Mouse (Mus musculus): ENCODE measurements around the gene Kctd5. TPM values are rescaled to one million over a fixed set of nuclear protein-coding genes. Genes with fewer than 3 reads are reported as not detected.

The Kctd5 gene
- polyA plus RNA-seq, 1 experiment from 2014 or later = 68.1 TPM

DNA sequence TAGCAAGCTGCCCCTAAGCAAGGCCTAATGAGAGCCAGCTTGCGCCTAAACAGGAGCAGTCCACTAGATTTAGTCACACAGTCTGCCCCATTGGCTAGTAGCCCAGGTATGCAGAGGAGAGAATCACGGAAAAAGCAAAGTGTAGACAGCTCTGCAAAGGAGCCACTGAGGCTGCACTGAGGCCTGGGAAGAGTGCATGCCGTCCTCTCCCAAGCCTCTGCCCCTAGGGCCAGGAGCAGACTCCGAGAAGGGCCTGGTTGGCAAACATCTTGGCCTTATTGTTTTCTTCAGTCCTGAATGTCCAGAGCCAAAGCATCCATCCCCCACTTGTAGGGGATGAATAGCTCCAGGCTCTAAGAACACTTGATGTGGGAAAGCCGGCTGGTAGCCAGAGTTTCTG lies 5.0 kb downstream of the Kctd5 start:
- H3K27me3 ChIP-seq = no peaks in the 10 kb centered on the region
- 0 out of 2 replicates have a peak, but pooled peaks cover 5% of the 10 kb centered on the region for H3K36me3 ChIP-seq
- no peak overlapping the region for H3K4me3 ChIP-seq
- 82% methylated on average over 5 of the region's 5 CpGs for WGBS
- H3K27ac ChIP-seq = no peak overlapping the region
- H3K9ac ChIP-seq = no peak overlapping the region
- H3K4me1 ChIP-seq = peaks cover 8% of the 10 kb centered on the region
- no peak overlapping the region for H3K4me2 ChIP-seq
- ATAC-seq (ENCODE audit: borderline replicate concordance, extremely low read depth, low FRiP score, low TSS enrichment) = no peak
- no peaks in the 10 kb centered on the region for H3K9me3 ChIP-seq

DNA sequence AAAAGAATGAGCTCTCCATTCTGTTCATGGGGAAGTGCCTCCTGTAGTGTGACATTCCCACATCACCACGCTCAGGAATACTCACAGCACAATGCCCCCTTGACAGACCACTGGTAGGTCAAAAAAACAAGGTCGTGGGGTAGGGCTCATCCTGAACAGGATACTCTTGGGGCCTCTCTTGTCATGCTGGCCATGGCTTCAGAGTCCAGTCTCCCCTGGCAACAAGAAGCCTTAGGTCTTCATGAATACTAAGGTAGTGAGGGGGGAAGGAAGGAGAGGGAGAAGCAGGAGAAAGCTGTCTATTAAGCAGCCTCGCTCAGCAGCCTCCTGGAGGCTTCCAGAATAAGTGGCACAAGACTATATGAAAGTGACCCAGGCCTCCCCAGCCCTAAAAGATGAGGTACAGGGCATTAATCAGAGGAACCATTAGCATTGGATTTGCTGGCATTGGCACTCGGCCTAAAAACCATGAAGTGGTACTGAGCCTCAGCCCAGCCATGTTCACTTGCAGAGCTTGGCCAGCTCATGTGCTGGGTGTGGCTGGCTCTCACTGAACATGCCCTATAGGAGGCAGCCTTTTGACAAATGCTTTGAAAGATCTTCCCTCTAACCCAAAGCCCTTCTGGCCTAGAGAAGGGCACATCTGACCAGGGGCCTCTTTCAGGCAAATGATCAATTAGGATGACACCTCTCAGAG lies 10.7 kb downstream of the Kctd5 start:
- Histone ChIP-seq H3K27me3 (no peaks in the 10 kb centered on the region), H3K27ac (no peak overlapping the region), H3K9me3 (no peaks in the 10 kb centered on the region), H3K4me1 (no peaks in the 10 kb centered on the region), H3K4me3 (no peak overlapping the region), H3K4me2 (no peak overlapping the region), H3K36me3 (peaks cover 32% of the 10 kb centered on the region), H3K9ac (no peak overlapping the region)
- ATAC-seq (ENCODE audit: borderline replicate concordance, extremely low read depth, low FRiP score, low TSS enrichment) = no peak
- WGBS = 80% methylated on average over 4 of the region's 4 CpGs

DNA sequence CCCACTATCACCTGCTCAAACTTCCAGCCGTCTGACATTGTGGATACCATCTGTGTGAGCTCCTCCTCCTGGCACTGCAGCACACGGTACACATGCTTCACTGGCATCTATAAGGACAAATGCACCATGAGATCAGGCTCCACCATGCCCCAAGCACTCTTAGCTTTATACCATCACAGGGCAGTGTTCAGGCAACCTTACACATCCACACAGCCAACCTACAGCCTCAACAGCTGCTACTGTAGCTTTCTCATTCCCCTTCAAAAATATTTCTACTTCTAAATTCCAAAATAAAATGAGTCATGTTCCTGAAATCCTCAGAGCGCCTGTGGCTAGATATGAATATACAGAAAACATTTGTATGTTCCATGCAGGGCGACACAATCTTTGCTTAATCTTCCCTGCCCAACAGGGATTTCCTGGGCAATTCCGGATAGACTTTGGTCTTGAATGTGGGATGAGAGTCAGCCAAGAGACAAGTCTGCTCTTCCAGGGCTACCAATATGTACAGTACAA lies 15.5 kb downstream of the Kctd5 start:
- no peak for ATAC-seq (ENCODE audit: borderline replicate concordance, extremely low read depth, low FRiP score, low TSS enrichment)
- H3K36me3 ChIP-seq = peaks cover 72% of the 10 kb centered on the region
- H3K9me3 ChIP-seq = no peaks in the 10 kb centered on the region
- H3K4me1 ChIP-seq = no peaks in the 10 kb centered on the region
- H3K27ac ChIP-seq = no peak overlapping the region
- no peaks in the 10 kb centered on the region for H3K27me3 ChIP-seq
- no peak overlapping the region for H3K4me3 ChIP-seq
- WGBS = 83% methylated on average over 5 of the region's 5 CpGs
- no peak overlapping the region for H3K9ac ChIP-seq
- no peak overlapping the region for H3K4me2 ChIP-seq

DNA sequence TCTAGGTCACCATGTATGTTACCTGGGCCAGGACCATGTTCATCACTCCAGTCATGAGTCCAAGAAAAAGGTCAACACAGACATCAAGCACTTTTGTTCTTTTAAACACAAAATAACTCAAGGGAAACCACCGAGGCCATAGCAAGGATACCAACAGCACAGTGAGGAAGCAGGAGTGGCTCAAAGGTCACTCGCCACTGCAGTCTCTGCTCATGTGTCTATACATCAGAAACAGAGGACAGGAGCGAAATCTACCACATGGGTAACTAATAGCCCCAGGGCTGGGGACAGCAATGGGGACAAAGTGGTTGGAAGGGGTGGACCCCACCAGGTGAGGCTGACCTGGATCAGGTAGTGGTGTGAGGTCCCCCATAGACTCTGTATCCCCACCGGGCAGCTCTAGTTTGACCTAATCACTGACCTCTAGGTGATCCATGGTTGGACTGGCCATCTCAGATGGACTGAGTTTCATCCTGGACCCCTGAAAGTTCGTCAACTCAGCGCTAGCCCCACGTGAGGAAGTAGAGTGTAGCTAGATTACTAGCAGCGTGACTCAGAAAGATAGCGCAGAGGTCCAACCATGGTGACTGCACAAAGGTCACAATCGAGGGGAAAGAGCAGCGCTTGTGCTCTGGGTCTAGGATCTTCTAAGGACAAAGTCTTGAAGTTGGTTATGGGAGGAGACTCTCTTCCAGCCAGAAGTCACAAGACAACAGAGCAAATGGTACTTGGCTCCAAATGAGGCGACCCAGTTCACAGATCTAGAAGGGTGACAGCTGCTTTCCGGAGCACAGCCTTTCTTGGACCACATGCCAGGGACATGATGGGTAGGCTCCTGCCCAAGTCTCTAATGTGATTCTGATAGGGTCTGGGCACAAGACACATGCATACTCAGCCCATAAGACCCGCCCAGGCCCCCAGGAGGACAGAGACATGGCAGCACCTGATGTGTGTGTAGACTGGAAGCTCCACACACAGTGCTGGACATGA lies 16.4 kb downstream of the Kctd5 start:
- no peak for ATAC-seq (ENCODE audit: borderline replicate concordance, extremely low read depth, low FRiP score, low TSS enrichment)
- Histone ChIP-seq H3K27ac (no peak overlapping the region), H3K4me3 (no peak overlapping the region), H3K9ac (no peak overlapping the region), H3K4me2 (no peak overlapping the region), H3K36me3 (peaks cover 74% of the 10 kb centered on the region), H3K9me3 (no peaks in the 10 kb centered on the region), H3K27me3 (no peaks in the 10 kb centered on the region), H3K4me1 (no peaks in the 10 kb centered on the region)
- WGBS = 93% methylated on average over 14 of the region's 14 CpGs

DNA sequence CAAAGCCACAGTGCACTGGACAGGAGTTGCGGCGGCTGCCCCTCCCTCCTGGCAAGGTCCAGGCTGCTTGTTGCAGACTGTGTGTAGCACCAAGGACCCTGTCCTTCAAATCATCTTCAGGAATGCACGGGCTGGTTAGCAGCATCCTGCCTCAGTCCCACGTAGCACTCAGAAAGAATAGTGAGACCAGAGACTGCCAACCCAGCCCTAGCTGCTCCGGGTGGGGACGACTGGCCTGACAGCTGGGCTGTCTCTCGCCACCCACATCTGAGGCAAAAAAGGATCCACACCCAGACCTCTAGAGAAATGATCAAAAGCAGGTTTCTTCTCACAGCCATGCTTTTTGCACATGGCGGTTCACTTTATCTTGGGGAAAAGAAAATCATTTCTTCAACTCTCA lies 24.3 kb downstream of the Kctd5 start:
- Histone ChIP-seq H3K9me3 (no peaks in the 10 kb centered on the region), H3K27me3 (no peaks in the 10 kb centered on the region), H3K9ac (no peak overlapping the region), H3K4me1 (no peaks in the 10 kb centered on the region), H3K4me3 (no peak overlapping the region), H3K36me3 (peaks cover 52% of the 10 kb centered on the region), H3K27ac (no peak overlapping the region), H3K4me2 (no peak overlapping the region)
- ATAC-seq (ENCODE audit: borderline replicate concordance, extremely low read depth, low FRiP score, low TSS enrichment) = no peak
- 89% methylated on average over 8 of the region's 8 CpGs for WGBS

DNA sequence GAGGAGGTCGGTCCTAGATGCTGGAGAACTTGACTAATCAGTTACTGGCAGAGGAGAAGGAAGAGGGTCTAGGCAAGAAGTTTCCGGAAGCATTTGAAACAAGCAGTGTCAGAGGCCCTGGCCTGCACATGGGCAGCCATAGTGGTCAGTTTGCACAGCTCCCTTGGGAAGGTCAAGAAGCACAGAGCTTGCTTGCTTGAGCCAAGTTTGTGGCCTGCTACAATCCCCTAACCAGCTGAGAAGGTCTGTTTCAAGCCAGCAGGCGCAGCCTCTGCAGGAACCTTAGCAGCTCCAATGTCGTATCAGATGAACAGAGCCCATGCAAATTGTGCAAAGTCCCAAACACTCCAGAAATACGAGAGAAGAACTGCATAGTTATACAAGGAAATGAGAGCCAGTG lies 25.2 kb downstream of the Kctd5 start:
- Histone ChIP-seq H3K9me3 (no peaks in the 10 kb centered on the region), H3K27me3 (no peaks in the 10 kb centered on the region), H3K4me2 (no peak overlapping the region), H3K36me3 (peaks cover 43% of the 10 kb centered on the region), H3K4me3 (no peak overlapping the region), H3K4me1 (no peaks in the 10 kb centered on the region), H3K9ac (no peak overlapping the region), H3K27ac (no peak overlapping the region)
- ATAC-seq (ENCODE audit: borderline replicate concordance, extremely low read depth, low FRiP score, low TSS enrichment) = no peak
- WGBS = 73% methylated on average over 5 of the region's 5 CpGs

DNA sequence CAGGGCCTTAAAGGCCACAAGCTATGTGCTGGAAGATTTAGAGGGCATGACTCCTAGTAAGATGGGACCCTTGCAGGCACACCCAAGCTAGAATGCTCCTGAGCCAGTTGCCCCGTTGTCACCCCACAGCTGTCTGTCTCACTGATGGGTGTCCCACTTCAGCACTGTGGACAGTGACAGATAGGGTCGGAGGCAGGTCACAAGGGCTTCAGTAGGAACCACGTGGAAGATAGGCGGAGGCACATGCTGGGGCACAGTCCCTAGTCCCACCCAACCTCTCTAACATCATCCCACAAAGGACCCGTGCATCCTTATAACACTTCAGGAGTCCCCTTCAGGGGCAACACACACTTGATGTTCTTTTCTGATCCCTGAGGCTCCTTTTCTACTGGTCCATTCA lies 27.3 kb downstream of the Kctd5 start:
- Histone ChIP-seq H3K4me3 (no peak overlapping the region), H3K36me3 (peaks cover 31% of the 10 kb centered on the region), H3K9me3 (no peaks in the 10 kb centered on the region), H3K9ac (no peak overlapping the region), H3K27me3 (no peaks in the 10 kb centered on the region), H3K4me2 (no peak overlapping the region), H3K4me1 (no peaks in the 10 kb centered on the region), H3K27ac (no peak overlapping the region)
- no peak for ATAC-seq (ENCODE audit: borderline replicate concordance, extremely low read depth, low FRiP score, low TSS enrichment)
- WGBS = 28% methylated on average over 5 of the region's 5 CpGs

DNA sequence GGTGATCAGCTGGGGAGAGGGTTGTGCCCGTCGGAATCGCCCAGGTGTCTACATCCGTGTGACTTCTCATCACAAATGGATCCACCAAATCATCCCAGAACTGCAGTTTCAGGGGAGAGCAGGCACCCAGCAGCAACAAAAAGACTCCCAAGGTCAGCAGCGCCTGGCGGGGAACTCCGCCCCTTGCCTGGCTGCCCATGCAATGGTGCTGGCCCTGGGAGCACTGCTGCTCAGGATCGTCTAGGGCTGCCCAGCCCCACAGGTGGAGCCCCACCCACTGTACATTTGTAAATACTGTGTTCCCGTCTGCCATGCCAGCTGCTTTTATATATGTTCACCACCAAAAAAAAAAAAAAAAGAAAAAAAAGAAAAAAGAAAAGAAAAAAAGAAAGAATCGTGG lies 27.7 kb downstream of the Kctd5 start:
- WGBS = 70% methylated on average over 10 of the region's 10 CpGs
- Histone ChIP-seq H3K27me3 (no peaks in the 10 kb centered on the region), H3K27ac (no peak overlapping the region), H3K4me1 (no peaks in the 10 kb centered on the region), H3K4me2 (no peak overlapping the region), H3K4me3 (no peak overlapping the region), H3K9me3 (no peaks in the 10 kb centered on the region), H3K9ac (no peak overlapping the region), H3K36me3 (peaks cover 27% of the 10 kb centered on the region)
- no peak for ATAC-seq (ENCODE audit: borderline replicate concordance, extremely low read depth, low FRiP score, low TSS enrichment)

DNA sequence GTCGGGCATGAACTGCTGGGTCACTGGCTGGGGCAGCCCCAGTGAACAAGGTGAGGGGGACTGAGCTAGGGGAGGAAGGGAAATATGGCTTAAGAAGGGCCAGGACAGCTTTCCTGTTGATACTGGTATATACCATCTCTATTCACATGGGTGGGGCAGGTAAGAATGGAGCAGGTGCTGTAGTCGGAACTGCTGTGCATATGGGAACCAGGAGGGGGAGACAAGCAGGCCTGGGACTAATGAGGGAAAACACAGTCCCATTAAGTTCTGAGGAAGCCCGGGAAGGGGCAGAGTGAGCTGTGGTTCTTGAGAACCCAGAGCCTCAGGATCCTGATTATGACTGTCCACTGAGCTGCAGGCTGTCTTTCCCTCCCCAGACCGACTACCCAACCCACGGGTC lies 28.8 kb downstream of the Kctd5 start:
- H3K36me3 ChIP-seq = peaks cover 23% of the 10 kb centered on the region
- ATAC-seq (ENCODE audit: borderline replicate concordance, extremely low read depth, low FRiP score, low TSS enrichment) = no peak
- no peaks in the 10 kb centered on the region for H3K9me3 ChIP-seq
- no peak overlapping the region for H3K4me3 ChIP-seq
- H3K4me2 ChIP-seq = no peak overlapping the region
- H3K27ac ChIP-seq = no peak overlapping the region
- H3K4me1 ChIP-seq = no peaks in the 10 kb centered on the region
- no peaks in the 10 kb centered on the region for H3K27me3 ChIP-seq
- H3K9ac ChIP-seq = no peak overlapping the region
- WGBS = 55% methylated on average over 5 of the region's 5 CpGs

DNA sequence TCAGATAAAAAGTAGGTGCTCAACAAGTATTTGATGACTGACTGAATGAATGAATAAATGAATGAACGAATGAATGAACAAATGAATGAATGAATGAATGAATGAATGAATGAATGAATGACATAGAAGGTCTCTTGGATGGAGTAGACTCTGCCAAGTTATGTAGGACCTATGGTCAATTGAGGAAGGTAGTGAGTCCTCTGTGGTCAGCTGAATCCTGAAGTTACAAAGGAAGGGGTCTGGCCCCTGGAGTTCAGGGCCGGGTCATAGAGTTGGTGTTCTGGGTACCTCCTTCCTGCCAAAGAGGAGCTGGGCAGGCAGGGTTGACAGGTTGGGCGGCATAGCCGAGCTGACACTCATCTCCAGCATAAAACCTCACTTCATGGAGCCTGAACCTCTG lies 35.4 kb downstream of the Kctd5 start, which contains the start of gene Prss27:
Gene Prss27 (plus strand): TSS at position 301 of the 400 bp plus-strand sequence.
- no peak within 1 kb of the TSS for H3K9ac ChIP-seq
- H3K9me3 ChIP-seq = no peaks in the 10 kb centered on the region
- 56% methylated on average over 4 of the region's 4 CpGs for WGBS
- ATAC-seq (ENCODE audit: borderline replicate concordance, extremely low read depth, low FRiP score, low TSS enrichment) = no peak
- H3K4me1 ChIP-seq = no peaks in the 10 kb centered on the region
- no peak within 1 kb of the TSS for H3K4me3 ChIP-seq
- no peak within 1 kb of the TSS for H3K27ac ChIP-seq
- no peaks in the 10 kb centered on the region for H3K36me3 ChIP-seq
- no peaks in the 10 kb centered on the region for H3K27me3 ChIP-seq
- H3K4me2 ChIP-seq = no peak within 1 kb of the TSS

DNA sequence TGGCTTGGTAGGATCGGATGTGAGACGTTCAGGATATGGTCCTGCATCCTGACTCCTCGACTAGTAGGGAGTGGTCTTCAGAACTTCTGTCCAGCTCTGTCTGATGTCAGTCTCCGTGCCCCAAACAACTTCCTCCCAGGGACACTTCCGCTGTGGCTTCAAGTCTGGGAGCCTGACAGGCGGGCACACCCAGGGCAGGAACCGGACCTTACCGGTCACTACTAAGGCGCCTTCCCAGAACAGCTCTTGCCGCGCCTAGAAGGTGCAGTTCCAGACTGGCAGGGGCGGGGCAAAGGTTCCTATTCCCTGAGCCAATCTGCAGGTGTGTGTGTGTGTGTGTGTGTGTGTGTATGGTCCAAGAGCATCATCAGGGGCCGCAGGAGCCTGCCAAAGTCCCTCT lies 35.9 kb downstream of the Kctd5 start:
- Histone ChIP-seq H3K36me3 (no peaks in the 10 kb centered on the region), H3K9me3 (no peaks in the 10 kb centered on the region), H3K9ac (no peak overlapping the region), H3K4me1 (no peaks in the 10 kb centered on the region), H3K4me2 (no peak overlapping the region), H3K4me3 (no peak overlapping the region), H3K27ac (no peak overlapping the region), H3K27me3 (no peaks in the 10 kb centered on the region)
- 72% methylated on average over 13 of the region's 13 CpGs for WGBS
- no peak for ATAC-seq (ENCODE audit: borderline replicate concordance, extremely low read depth, low FRiP score, low TSS enrichment)

DNA sequence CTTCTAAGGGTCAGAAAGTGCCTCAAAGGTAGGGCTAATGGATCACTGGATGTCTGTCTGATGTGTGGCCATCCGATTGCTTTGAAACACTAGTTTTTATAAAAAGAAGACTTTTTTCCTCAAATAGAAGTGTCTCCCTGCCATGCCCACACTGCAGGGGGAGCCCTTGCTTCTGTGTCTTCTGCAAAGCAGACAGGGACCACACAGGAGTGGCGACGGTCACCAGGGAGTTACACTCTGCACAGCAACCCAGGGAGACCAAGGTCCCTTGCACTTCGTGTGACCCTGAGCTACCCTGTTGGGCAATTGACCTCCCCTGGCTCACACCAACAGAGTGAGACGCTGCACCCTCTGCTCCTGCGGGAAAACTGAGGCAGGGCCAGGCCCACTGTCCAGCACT lies 36.3 kb downstream of the Kctd5 start:
- 66% methylated on average over 6 of the region's 6 CpGs for WGBS
- ATAC-seq (ENCODE audit: borderline replicate concordance, extremely low read depth, low FRiP score, low TSS enrichment) = no peak
- H3K4me1 ChIP-seq = no peaks in the 10 kb centered on the region
- no peaks in the 10 kb centered on the region for H3K27me3 ChIP-seq
- H3K4me2 ChIP-seq = no peak overlapping the region
- H3K27ac ChIP-seq = no peak overlapping the region
- no peaks in the 10 kb centered on the region for H3K36me3 ChIP-seq
- H3K4me3 ChIP-seq = no peak overlapping the region
- no peaks in the 10 kb centered on the region for H3K9me3 ChIP-seq
- no peak overlapping the region for H3K9ac ChIP-seq
